Mouse (Mus musculus): ENCODE measurements around the gene Bmpr2. TPM values are rescaled to one million over a fixed set of nuclear protein-coding genes. Genes with fewer than 3 reads are reported as not detected.

Bmpr2 gene
- polyA plus RNA-seq, 1 experiment from 2014 or later = 7.9 TPM

GRCm38 (mm10) chr1:59904630-59905295, 141.6 kb downstream of the Bmpr2 start:
- no peak for ATAC-seq (ENCODE audit: insufficient read depth, low FRiP score, low read depth)
- H3K9ac ChIP-seq = no peak overlapping the region
- 89% methylated on average over 6 of the region's 6 CpGs for WGBS

GRCm38 (mm10) chr1:59905916-59906315, 142.7 kb downstream of the Bmpr2 start:
- 0 out of 2 replicates have a peak, but pooled peaks cover 2% of the 10 kb centered on the region for H3K4me1 ChIP-seq
- H3K4me3 ChIP-seq (replicated peaks) = no peak overlapping the region
- H3K27me3 ChIP-seq (replicated peaks) = no peaks in the 10 kb centered on the region
- H3K9ac ChIP-seq = no peak overlapping the region
- H3K36me3 ChIP-seq = no peaks in the 10 kb centered on the region
- H3K27ac ChIP-seq = no peak overlapping the region
- H3K9me3 ChIP-seq = no peaks in the 10 kb centered on the region
- 72% methylated on average over 2 of the region's 2 CpGs for WGBS
- no peak for ATAC-seq (ENCODE audit: insufficient read depth, low FRiP score, low read depth)
- H3K4me2 ChIP-seq = no peak overlapping the region

More at GRCm38 (mm10) chr1:59904630-59905295, 141.6 kb downstream of the Bmpr2 start:
- 0 out of 2 replicates have a peak, but pooled peaks cover 2% of the 10 kb centered on the region for H3K4me1 ChIP-seq
- H3K27ac ChIP-seq = no peak overlapping the region
- H3K9me3 ChIP-seq = no peaks in the 10 kb centered on the region
- no peak overlapping the region for H3K4me2 ChIP-seq
- no peak overlapping the region for H3K4me3 ChIP-seq (replicated peaks)
- H3K36me3 ChIP-seq = no peaks in the 10 kb centered on the region
- H3K27me3 ChIP-seq (replicated peaks) = no peaks in the 10 kb centered on the region

GRCm38 (mm10) chr1:59906819-59907521, 143.8 kb downstream of the Bmpr2 start:
- Histone ChIP-seq H3K9ac (no peak overlapping the region), H3K27me3 (replicated peaks) (no peaks in the 10 kb centered on the region), H3K36me3 (no peaks in the 10 kb centered on the region), H3K4me3 (replicated peaks) (no peak overlapping the region), H3K4me2 (no peak overlapping the region), H3K9me3 (no peaks in the 10 kb centered on the region), H3K4me1 (0 out of 2 replicates have a peak, but pooled peaks cover 2% of the 10 kb centered on the region), H3K27ac (no peak overlapping the region)
- 82% methylated on average over 13 of the region's 13 CpGs for WGBS
- no peak for ATAC-seq (ENCODE audit: insufficient read depth, low FRiP score, low read depth)

DNA sequence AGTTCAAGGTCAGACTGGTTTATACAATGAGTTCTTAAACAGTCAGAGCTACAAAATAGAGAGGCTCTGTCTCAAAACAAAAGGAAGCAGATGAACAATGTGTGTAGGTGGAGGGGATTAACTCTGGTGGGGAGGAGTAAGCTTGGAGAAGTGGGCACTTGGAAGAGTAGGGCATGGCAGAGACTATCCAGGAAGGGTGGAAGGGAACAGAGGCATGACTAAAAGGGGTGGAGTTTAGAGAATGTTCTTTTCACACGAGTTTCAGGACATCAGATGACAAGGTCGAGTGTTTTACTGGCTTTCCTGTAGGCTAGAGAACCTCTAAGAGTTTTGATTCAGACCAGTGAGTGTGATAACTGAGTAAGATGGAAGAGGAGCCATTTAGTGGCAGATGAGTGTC, 144.5 kb downstream of the Bmpr2 start:
- Histone ChIP-seq H3K27ac (no peak overlapping the region), H3K4me1 (0 out of 2 replicates have a peak, but pooled peaks cover under 1% of the 10 kb centered on the region), H3K4me3 (replicated peaks) (no peak overlapping the region), H3K27me3 (replicated peaks) (no peaks in the 10 kb centered on the region), H3K36me3 (no peaks in the 10 kb centered on the region), H3K4me2 (no peak overlapping the region), H3K9ac (no peak overlapping the region), H3K9me3 (no peaks in the 10 kb centered on the region)
- 17% methylated on average over 2 of the region's 2 CpGs for WGBS
- ATAC-seq (ENCODE audit: insufficient read depth, low FRiP score, low read depth) = no peak

GRCm38 (mm10) chr1:59910941-59911340, 147.7 kb downstream of the Bmpr2 start:
- H3K9me3 ChIP-seq = no peaks in the 10 kb centered on the region
- H3K27ac ChIP-seq = no peak overlapping the region
- H3K4me1 ChIP-seq = peaks cover 16% of the 10 kb centered on the region; the same call in 1 of the 2 replicates
- H3K4me3 ChIP-seq (replicated peaks) = no peak overlapping the region
- H3K36me3 ChIP-seq = no peaks in the 10 kb centered on the region
- no peak for ATAC-seq (ENCODE audit: insufficient read depth, low FRiP score, low read depth)
- no peak overlapping the region for H3K4me2 ChIP-seq
- H3K27me3 ChIP-seq (replicated peaks) = no peaks in the 10 kb centered on the region
- WGBS = 83% methylated on average over 1 of the region's 1 CpGs
- H3K9ac ChIP-seq = no peak overlapping the region

DNA sequence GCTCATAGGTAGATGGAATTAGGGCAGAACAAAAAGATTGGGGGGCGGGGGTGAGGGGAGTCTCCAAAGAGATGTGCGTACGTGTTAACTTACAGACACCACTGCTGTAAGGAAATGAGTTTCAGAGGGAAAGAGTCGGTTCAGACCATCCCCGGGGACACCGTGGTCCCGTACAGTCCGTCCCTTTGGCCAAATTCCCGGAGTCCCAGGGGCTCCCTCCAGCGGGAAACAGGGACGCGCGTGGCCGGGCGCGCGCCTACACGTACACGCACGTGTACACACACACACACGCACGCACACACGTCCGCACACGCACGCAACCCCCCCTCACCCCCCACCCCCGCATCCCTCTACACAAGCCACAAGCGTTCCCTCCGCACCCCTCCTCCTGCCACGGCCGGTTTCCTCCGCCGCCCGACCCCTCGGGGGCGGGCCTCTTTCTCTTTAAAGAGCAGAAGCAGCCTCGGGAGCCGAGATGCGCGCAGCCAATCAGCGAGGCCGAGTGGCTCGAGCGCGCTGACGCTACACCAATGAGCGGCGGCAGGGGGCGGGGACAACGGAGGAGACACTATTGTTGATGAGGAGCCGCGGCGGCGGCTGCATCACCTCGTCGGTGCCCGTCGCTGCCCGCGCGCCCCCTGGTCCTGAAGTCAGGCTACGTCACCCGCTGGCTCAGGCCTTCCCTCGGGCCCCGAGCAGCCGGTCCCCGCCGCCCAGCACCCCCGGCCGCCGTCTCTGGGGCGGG, 149.4 kb downstream of the Bmpr2 start, which contains the start of gene Fam117b:
Gene Fam117b (plus strand): TSS at position 594 of the 745 bp plus-strand sequence.
- Histone ChIP-seq H3K4me3 (replicated peaks) (peak within 1 kb of the TSS; percentile 85), H3K36me3 (no peaks in the 10 kb centered on the region), H3K9me3 (no peaks in the 10 kb centered on the region), H3K4me2 (peak within 1 kb of the TSS; percentile 61), H3K4me1 (peaks cover 19% of the 10 kb centered on the region; the same call in 1 of the 2 replicates), H3K9ac (peak within 1 kb of the TSS; percentile 76), H3K27me3 (replicated peaks) (no peaks in the 10 kb centered on the region), H3K27ac (peak within 1 kb of the TSS; percentile 91)
- peak; percentile 97 for ATAC-seq (ENCODE audit: insufficient read depth, low FRiP score, low read depth)
- WGBS = under 1% methylated on average over 66 of the region's 72 CpGs

- no peaks in the 10 kb centered on the region for H3K9me3 ChIP-seq
Observed at GRCm38 (mm10) chr1:59913195-59913868, 150.1 kb downstream of the Bmpr2 start.

GRCm38 (mm10) chr1:59913869-59914225, 150.6 kb downstream of the Bmpr2 start:
- H3K4me2 ChIP-seq = peak overlapping the region; percentile 61
- H3K4me1 ChIP-seq = peaks cover 19% of the 10 kb centered on the region; the same call in 1 of the 2 replicates
- no peaks in the 10 kb centered on the region for H3K36me3 ChIP-seq
- ATAC-seq (ENCODE audit: insufficient read depth, low FRiP score, low read depth) = no peak
- H3K27ac ChIP-seq = peak overlapping the region; percentile 91
- 2% methylated on average over 12 of the region's 12 CpGs for whole genome bisulfite sequencing
- H3K9ac ChIP-seq = peak overlapping the region; percentile 76
- peak overlapping the region; percentile 85 for H3K4me3 ChIP-seq (replicated peaks)
- H3K27me3 ChIP-seq (replicated peaks) = no peaks in the 10 kb centered on the region
- H3K9me3 ChIP-seq = no peaks in the 10 kb centered on the region

More at GRCm38 (mm10) chr1:59913195-59913868, 150.1 kb downstream of the Bmpr2 start:
- peak overlapping the region; percentile 76 for H3K9ac ChIP-seq
- WGBS = under 1% methylated on average over 94 of the region's 98 CpGs
- H3K27ac ChIP-seq = peak overlapping the region; percentile 91
- H3K4me3 ChIP-seq (replicated peaks) = peak overlapping the region; percentile 85
- H3K36me3 ChIP-seq = no peaks in the 10 kb centered on the region
- no peaks in the 10 kb centered on the region for H3K27me3 ChIP-seq (replicated peaks)
- peak; percentile 47 for ATAC-seq (ENCODE audit: insufficient read depth, low FRiP score, low read depth)
- peaks cover 19% of the 10 kb centered on the region; the same call in 1 of the 2 replicates for H3K4me1 ChIP-seq
- peak overlapping the region; percentile 61 for H3K4me2 ChIP-seq

DNA sequence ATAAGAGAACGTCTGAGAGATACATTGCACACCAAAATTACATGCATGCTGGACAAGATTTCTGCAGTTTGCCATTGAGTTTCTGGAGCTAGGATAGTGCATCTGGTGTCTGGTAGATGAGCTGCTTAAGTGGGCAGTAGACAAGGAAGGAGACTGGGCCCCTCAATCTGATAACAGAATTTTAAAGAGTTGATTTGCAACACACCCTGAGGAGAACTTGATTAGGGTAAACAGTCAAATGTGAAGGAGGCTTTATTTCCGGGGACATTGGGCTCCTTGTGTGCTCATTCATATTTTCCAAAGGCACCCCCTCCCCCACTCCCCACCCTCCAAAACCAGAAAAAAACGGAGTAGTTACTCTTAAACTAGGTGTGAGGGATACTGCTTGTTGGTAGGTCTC, 151.6 kb downstream of the Bmpr2 start:
- Histone ChIP-seq H3K9ac (no peak overlapping the region), H3K27me3 (replicated peaks) (no peaks in the 10 kb centered on the region), H3K36me3 (no peaks in the 10 kb centered on the region), H3K4me1 (peaks cover 19% of the 10 kb centered on the region; the same call in 1 of the 2 replicates), H3K4me3 (replicated peaks) (peak overlapping the region; percentile 85; the same call in 1 of the 2 replicates), H3K27ac (no peak overlapping the region), H3K4me2 (peak overlapping the region; percentile 61), H3K9me3 (no peaks in the 10 kb centered on the region)
- ATAC-seq (ENCODE audit: insufficient read depth, low FRiP score, low read depth) = no peak
- 54% methylated on average over 3 of the region's 3 CpGs for WGBS

DNA sequence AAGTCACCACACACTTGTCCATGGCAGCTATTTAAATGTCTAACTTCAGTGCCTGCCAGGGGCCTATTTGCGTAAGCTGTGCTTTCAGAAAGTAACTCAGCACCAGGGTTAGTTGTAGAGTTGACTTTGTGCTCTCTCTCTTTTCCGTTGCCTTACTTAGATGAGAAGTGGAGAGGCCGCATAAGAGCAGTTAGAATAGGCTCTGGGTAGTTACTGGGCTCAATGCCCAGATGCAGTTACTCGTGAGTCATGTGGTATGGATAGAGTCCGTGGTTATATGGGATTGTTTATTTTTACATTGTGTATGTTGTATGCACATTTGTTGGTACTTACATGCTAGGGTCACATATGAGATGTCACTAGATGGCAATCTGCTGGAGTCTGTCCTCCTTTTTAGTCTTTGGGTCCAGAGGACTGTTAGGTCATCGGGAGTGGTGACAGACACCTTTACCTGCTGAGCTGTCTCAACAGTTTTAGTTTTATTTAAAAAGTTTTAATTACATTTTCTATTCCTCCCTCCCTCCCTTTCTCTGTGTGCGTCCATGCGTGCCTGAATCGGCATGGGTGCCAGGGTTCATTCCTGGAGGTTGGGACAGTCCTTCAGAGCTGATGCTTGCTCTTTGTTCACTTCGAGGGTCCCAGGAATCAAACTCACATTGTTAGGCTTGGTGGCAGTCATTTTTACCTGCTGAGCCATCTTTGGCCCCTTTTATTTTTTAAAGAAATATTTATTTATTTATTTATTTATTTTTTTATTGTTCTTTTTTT, 152.8 kb downstream of the Bmpr2 start:
- Histone ChIP-seq H3K27ac (no peak overlapping the region), H3K4me1 (peaks cover 19% of the 10 kb centered on the region; the same call in 1 of the 2 replicates), H3K9me3 (no peaks in the 10 kb centered on the region), H3K27me3 (replicated peaks) (no peaks in the 10 kb centered on the region), H3K9ac (no peak overlapping the region), H3K36me3 (no peaks in the 10 kb centered on the region), H3K4me3 (replicated peaks) (no peak overlapping the region), H3K4me2 (0 out of 2 replicates have a peak overlapping the region, but pooled peaks have one; percentile 61)
- no peak for ATAC-seq (ENCODE audit: insufficient read depth, low FRiP score, low read depth)
- WGBS = 67% methylated on average over 10 of the region's 10 CpGs
